Mouse (Mus musculus): ENCODE measurements around the gene Gps2.

DNA sequence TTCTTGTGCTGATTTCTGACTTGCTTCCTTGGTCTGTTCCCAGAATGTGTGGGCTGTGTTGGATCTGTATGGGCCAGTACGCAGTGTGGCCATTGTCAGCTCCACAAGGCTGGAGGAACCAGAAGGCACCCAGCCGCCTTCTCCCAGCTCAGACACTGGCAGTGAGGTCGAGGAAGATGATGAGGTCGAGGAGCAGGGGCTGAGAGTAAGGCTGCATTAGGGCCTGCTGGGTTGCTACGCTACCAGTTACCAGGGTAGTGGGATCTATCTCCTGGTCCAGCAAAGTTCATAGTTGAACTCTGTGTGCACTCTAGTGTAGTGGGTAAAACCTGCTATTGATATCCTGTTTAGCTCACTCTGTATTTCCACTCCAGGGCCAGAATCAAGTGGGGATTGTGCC, 4.5 kb upstream of the Gps2 start:
- TF ChIP-seq CTCF (IDR thresholded peaks at IDR 0.05; ENCODE audit: extremely low read depth, insufficient read length, insufficient replicate concordance, low read depth, low read length) (no peak), POLR2A (IDR thresholded peaks at IDR 0.05; ENCODE audit: low read depth, low read length) (no peak)
